Mouse (Mus musculus) spleen, adult 12 weeks (tissue): ENCODE data around the gene Slc6a11.

Experiments
- DNase-seq: peaks from one replicate; pipeline ENCODE4 v3.0.0; 2022; ENCODE audit warnings: low spot score

The Slc6a11 gene

GRCm38 (mm10) chr6:114182366-114183179 lies 51.5 kb downstream of the Slc6a11 start:
- DNase-seq, result no peak

- DNase-seq, result no peak
Observed at GRCm38 (mm10) chr6:114187121-114187520, 56.1 kb downstream of the Slc6a11 start.

GRCm38 (mm10) chr6:114188869-114189268 lies 57.8 kb downstream of the Slc6a11 start:
- no peak for DNase-seq

GRCm38 (mm10) chr6:114195998-114196397 lies 65.0 kb downstream of the Slc6a11 start:
- no peak for DNase-seq

GRCm38 (mm10) chr6:114199200-114199845 lies 68.3 kb downstream of the Slc6a11 start:
- DNase-seq, result no peak

GRCm38 (mm10) chr6:114204557-114204956 lies 73.5 kb downstream of the Slc6a11 start:
- DNase-seq, result no peak

- no peak for DNase-seq
Observed at GRCm38 (mm10) chr6:114208296-114208695, 77.3 kb downstream of the Slc6a11 start.

- DNase-seq, result no peak
Observed at GRCm38 (mm10) chr6:114214393-114214792, 83.4 kb downstream of the Slc6a11 start.

- no peak for DNase-seq
Observed at GRCm38 (mm10) chr6:114216741-114217414, 85.8 kb downstream of the Slc6a11 start.

GRCm38 (mm10) chr6:114224399-114224798 lies 93.4 kb downstream of the Slc6a11 start:
- DNase-seq, result no peak

GRCm38 (mm10) chr6:114227378-114227777 lies 96.3 kb downstream of the Slc6a11 start:
- DNase-seq, result no peak

GRCm38 (mm10) chr6:114228196-114228595 lies 97.2 kb downstream of the Slc6a11 start:
- no peak for DNase-seq

- no peak for DNase-seq
Observed at GRCm38 (mm10) chr6:114238892-114239644, 108.0 kb downstream of the Slc6a11 start.

- no peak for DNase-seq
Observed at GRCm38 (mm10) chr6:114245665-114246064, 114.6 kb downstream of the Slc6a11 start.

- DNase-seq, result peak; percentile 36
Observed at GRCm38 (mm10) chr6:114250311-114250710, 119.3 kb downstream of the Slc6a11 start.

GRCm38 (mm10) chr6:114254927-114255326 lies 123.9 kb downstream of the Slc6a11 start:
- no peak for DNase-seq

- no peak for DNase-seq
Observed at GRCm38 (mm10) chr6:114257762-114258361, 126.8 kb downstream of the Slc6a11 start.

GRCm38 (mm10) chr6:114258661-114259193 lies 127.7 kb downstream of the Slc6a11 start:
- DNase-seq, result no peak

GRCm38 (mm10) chr6:114261609-114262008 lies 130.6 kb downstream of the Slc6a11 start:
- DNase-seq, result no peak

GRCm38 (mm10) chr6:114264010-114264409 lies 133.0 kb downstream of the Slc6a11 start:
- DNase-seq, result no peak

GRCm38 (mm10) chr6:114264426-114264825 lies 133.4 kb downstream of the Slc6a11 start:
- DNase-seq, result no peak
